Mouse (Mus musculus) gastrocnemius, adult 8-10 months (tissue): ENCODE measurements around the gene Fam206a. TPM values are rescaled to one million over a fixed set of nuclear protein-coding genes. Genes with fewer than 3 reads are reported as not detected.

Experiments
- DNase-seq, 2 experiments: peaks; one replicate each; pipeline ENCODE4 v3.0.0; 2022; ENCODE audit warnings: low spot score in 2 of 2
- total RNA-seq, 4 experiments: library from RNA; stranded (reverse); gene quantifications; 2 replicates each; pipeline ENCODE4 v1.2.4; 2022

Gene Fam206a
- total RNA-seq, result 1 to 10 TPM in 3 of 4 experiments, under 1 TPM in 1; 0.73 to 1.9 (median 1.3) TPM

DNA sequence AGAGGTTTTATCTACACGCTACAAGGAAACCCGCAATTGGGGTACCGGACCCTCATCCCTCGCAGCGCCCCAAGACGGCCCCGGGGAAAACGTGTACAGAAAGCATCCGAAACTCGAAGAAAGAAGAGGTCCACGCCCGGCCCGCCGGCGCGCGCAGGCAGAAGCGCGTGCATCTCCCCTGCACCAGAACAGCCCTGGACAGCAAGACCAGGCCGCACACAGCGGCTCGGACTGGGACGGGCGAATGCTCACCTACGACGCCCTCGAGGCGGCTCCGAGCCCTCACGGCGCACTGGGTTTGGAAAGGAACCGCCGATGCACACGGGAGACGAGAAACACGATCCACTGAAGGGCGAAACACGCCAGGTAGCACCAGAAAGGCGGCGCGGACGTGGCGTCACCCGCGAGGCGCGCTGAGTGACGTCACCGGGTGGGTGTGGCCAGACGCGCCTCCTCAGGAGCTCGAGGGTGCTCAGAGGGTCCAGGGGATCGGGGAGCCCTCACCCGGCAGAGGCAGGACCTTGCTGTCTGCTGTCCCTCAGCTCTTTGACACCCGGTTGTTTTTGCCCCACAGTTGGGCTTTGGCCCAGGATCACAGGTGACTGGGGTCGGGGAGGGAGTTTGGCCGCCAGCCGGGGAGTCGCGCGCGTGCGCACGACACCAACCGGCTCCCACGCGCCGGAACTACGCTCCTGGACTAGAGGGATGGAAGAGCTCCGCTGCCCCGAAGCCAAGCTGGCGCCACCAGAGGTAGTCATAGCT, at the start of gene Fam206a, which contains the start of gene Elp1:
Gene Fam206a (plus strand): TSS at position 439 of the 762 bp plus-strand sequence.
Gene Elp1 (minus strand): TSS at position 425 of the 762 bp plus-strand sequence.
- DNase-seq, result peak; percentile 89 to 90

DNA sequence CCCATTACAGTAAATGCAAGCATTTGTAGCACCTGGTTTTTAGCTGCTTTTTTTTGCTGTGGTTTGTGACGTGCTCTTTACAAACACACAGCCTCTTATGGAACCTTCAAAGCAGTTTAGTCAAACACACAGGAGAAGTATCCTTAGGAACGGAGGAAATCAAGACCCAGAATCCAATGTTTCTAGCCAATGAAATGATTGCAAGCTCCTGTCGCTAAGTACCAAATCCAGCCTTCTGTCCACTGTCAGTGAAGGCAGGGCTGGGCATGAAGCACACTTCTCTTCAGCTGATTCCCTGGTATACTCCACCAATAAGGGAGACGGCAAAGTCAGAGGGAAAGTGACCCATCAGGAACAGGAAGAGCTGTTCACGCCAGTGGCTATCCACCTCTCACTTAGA, 46.1 kb upstream of the Fam206a start:
- no peak for DNase-seq

DNA sequence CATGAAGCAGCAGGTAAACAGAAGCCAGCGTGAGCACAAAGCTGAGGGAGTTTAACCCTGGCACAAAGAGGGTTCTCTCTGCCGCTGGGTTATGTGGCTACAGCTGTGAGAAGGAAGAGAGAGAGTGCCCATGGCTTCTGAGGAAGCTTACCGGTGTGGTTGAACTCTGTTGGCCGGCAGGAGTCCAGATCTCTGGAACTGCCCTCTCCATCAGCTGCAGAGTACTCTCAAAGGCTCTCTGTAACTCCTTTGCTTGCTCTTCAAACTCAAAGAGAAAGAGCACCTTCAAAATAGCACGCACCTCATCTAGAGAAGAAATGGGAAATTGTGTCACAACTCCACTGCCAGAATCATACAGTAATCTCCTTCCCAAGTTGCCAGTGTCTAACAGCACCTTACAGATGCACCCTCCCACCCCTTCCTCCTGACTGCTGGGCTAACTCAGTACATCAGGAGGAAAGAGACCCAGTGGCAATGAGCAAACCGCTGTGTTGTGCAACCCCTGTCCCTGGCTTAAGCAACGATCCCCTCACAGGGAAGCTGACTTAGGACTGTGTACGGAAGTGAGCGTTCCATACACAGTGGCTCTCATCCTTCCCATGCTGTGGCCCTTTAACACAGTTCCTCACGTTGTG, 45.1 kb upstream of the Fam206a start:
- no peak for DNase-seq

DNA sequence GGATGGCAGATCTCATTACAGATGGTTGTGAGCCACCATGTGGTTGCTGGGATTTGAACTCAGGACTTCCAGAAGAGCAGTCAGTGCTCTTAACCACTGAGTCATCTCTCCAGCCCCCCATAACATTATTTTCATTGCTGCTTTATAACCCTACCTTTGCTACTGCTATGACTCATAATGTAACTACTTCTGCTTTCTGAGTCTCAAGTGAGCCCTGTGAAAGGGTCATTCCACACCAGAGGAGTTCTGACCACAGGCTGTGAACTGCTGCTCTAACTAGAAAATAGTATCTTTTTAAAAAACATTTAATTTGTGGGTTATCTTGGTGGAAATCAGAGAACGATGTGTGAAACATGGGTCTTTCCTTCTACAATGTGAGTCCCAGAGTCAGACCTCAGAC, 44.5 kb upstream of the Fam206a start:
- DNase-seq, result no peak

DNA sequence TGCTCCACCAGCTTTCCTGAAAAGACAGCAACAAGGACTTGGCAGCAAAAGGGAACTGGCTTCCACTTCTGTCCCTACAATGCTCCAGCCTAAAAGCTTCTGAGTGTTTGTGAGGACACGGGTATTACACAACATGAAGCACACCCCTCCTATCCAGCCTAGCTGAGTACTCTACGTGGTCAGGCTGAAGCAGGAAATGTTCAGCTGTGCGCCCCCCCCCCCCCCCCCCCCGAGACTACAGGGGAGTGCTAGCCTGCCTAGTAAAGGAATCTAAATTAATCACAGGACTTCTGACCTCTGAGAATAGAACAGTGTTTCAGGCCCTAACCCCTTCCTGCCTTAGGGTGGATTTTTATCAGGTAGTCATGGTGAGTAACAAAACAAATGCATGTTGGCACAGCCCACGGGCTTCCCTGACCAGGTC, 34.3 kb upstream of the Fam206a start:
- no peak for DNase-seq

DNA sequence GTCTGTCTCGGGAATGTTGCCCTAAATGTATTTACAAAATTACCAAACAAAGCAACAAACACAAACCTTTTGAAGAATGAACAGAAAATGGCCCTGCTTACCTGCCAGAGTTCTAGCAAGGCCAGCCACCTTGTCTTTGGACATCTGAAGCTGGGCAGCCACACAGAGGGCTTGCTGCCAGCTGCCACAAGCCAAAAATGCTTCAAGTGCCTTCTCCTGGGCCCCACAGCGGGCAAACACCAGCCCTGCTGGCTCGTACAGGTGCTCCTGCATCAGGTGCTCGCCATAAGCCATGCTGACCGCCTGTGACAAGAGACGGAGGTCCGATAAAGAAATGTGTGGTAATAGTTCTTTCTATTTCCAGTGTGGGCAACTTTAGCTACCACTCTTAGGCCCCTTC, 33.2 kb upstream of the Fam206a start:
- DNase-seq, result no peak

DNA sequence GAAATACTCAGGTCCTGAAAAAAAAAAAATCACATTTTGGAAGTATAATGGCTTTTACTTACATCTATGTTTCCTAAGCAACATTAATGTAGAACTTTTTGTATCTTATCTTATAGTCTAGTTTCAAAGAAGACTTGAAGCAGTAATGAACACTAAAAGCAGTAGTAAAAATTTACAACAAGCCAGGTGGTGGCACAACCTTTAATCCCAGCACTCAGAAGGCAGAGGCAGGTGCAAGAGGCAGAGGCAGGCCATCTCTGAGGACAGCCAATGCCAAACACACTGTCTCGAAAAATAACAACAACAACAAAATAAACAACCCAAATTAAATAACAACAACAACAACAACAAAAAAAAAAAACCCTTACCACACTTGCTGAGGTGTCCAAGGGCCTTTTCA, 31.1 kb upstream of the Fam206a start:
- DNase-seq, result no peak

DNA sequence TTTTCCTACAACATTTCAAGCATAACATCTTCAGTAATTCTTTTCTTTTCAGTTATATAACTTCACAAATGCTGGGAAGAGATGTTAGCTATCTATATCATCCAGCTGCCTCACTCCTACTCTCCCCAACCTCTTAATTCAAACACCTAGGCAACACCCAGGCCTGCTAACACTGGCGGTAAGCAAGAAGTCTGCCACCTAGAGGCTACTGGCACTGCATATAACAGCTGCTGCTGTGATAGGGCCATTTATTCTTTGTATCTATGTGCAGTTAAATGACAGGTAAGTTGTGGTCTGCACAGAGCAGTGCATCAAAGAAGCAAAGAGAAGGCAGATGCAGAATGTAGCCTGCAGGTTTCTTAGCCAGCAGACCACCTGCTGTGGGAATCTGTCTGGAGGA, 10.8 kb upstream of the Fam206a start:
- DNase-seq, result no peak

DNA sequence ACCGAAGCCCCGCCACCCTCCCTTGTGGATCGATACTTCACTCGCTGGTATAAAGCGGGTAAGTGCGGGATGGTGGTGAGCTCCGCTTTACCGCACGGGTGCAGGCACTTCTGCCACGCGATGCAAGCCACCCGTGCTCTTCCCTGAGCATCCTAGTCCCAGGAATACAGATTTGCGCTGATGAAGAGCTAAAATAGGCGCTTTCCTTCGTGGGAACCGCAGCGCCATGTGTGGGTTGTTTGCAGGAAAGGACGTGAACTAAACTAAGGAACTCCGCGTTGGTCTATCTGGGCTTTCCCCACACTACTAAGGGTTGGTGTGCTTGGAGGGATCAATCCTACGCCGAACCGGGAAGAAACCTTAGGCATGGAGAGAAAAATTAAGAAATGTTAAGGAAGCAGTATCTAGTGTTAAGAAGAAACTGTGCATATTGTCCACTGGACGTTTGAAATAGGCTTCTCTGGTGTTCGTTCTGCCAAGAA, 565 bp downstream of the Fam206a start:
- DNase-seq, result no peak

DNA sequence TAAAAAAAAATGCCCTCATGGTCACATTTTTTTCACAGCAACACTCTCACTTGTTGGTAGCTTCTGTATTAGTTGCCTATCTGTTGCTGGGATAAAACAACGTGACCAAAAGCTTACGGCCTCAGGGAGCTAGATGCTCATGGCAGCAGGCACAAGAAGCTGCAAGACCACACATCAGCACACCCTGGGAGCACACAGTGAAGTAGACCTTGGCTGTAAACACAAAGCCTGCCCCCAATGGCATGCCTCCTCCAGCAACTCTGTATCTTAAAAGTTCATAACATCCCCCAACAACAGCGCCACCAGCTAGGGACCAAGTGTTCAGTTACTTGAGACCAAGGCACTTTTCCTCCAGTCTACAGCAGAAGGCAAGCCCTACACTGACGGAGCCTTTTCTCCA, 6.9 kb downstream of the Fam206a start:
- no peak for DNase-seq

DNA sequence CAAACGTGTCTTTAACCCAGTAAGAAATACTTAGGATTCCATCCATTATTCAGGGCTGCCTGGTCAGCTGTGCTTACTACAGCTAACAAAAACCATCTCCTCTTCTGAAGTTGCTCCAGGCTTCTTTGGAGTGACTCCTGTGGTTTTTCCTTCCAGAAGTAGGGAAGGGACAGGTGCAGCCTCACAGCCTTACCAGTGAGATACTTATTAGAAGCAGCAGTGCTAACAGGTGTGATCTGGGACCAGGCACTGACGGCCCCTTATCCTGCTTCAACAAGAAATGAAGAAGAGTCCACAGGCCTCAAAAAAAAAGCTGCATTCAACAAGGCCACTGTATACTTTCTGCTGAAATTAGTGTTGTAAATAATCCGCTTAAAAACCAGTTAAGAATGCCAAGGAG, 9.5 kb downstream of the Fam206a start:
- DNase-seq, result no peak

DNA sequence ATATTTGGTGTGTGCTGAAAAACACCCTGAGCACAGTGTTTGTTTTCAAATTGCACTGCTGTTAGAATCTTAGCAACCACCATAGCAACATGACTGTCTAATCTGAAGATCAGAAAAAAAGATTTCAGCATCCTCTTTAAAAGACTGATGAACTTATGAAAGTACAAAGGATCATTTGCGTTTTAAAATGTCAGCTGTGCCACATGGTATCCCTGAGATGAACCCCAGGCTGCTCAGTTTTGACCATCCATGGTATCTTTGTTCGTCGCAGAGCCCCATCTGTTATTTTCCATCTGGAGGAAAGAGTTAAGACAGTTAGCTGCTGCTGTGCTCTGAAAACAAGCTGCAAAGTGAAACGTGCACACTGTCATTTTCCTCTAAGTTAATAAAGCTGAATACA, 10.0 kb downstream of the Fam206a start:
- DNase-seq, result no peak

DNA sequence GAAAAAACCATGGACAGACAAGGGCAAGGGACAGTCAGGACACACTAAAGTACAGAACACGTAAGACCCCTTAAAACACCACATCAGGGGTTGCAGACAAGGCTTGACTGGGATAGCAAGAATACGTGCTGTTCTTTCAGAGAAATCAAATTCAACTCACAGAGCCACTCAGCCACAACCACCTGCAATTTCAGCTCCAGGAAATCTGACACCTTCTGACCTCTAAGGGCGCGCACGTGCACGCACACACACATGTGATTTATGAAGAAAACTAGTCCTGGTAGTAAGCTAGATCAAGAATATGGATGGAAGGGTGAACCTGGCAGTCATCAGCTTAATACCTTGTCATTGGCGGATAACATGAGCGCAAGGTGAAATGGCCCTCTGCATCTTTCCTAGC, 13.0 kb downstream of the Fam206a start:
- DNase-seq, result no peak

DNA sequence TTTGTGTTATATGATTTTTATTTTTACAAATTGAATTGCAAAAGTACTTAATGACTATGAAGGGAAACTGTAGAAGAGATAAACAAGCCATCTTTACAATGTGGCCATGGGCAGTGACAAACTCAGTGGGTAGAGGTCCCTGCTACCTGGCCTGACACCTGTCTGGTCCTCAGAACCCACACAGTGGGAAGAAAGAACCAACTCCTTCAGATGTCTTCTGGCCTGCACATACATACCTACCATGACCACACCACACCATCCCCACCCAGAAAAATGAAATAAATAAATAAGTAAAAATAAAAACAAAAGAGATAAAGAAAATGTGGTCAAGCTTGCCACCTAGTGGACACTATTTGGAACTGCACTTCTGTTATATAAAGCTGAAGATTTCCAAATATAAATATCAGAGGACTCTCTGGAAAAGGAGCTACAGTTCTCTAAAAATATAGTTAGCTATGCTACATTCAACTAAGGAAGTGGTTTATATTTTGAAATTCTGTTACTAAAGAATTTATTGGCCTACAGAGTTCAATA, 17.9 kb downstream of the Fam206a start:
- DNase-seq, result no peak

DNA sequence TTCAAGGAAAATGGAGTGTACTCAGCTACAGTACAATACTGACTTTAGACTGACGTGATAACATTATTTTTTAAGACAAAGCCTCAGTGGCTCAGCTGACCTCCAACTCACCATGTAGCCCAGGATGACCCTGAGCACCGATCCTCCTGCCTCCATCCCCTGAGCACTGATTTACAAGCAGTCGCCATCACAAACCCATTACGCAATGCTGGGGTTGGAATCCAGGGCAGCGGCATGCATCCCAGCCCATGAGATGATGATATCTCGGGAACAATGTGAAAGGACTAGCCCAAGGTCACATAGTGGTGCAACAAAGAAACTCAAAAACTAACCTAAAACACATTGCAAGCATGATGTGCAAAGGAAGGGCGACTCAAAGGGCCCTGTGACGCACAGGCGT, 22.1 kb downstream of the Fam206a start:
- no peak for DNase-seq

DNA sequence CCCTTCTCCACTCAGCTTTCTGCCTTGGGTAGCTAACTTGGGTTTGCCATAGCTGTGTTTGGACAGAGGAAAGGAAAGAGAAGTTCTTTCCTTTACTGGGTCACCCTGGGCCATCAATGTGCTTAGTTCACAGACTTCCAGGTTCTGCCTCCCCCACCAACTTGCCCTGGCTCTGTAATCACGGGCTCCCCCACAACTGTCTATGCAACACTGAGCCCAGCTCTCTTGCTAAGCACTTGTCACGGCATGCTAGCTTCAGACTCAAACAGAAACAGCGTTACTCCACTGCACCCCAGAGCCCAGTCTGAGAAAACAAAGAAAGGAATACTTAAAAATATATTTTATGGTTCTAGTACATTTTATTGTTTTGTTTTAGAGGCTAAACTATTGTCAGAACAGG, 26.8 kb downstream of the Fam206a start:
- DNase-seq, result no peak

DNA sequence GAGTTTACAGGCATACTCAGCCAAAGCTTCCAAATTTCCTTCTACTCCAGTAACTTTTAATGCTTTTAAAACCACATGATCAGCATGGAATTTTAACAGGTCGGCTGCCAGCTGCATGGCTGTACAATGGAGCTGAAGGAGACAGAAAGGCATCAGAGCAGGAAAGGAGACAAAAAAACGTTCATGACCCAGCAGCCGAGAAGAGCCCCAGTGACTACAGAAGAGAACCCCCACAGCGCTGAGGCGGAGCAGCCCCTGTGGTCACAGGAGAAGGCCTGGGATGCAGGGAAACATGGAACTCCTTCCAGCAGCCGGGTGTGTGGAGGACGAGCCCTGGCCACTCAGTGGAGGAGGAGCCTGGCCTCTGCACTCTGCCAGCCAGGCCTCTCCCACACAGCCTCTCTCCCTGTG, 27.4 kb downstream of the Fam206a start:
- peak in 1 of 2 experiments; percentile 17 for DNase-seq

DNA sequence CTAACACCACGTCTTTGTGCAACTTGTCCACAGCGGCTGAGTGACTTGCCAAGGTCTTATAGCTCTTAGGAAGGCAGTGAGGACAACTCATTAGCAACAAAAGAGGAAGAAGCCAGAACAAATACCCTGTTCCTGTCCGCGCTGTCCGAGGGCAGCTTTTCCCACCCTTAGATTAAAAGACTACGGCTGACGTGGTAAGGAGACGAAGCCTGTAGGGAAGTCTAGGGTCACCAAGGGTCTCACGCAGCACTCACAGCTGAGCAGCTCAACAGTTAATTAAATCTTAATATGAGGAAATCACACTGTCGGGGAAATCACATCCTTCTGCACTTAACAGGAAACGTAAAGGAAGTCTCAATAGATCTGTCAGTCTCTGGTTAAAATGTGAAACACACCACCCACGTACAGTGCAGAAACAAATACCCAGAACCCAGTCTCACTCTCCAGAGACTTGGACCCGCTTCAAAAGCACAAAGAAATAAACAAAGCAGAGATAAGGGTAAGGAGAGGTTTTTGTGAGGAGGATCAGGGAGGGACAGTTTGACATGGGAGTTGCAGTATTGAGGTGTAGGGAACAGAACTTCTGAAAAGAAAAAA, 29.0 kb downstream of the Fam206a start:
- DNase-seq, result no peak

DNA sequence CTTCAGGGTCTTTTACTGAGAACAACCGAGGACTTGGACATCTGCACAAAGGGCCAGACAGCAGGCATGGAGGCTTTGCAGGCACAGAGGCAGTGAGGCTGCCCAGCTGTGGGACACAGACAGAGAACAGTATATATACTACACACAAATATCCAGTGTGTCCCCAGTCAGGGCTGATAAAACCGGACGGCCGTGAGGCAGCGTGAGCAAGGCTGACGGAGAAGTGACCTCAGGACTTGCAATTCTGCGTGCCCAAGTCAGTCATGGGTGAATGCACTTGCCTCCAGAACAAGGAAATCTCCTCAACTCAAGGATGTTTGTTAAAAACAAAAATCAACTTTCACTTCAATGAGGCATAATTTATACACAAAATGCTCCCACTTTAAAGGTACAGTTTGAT, 29.9 kb downstream of the Fam206a start:
- no peak for DNase-seq

DNA sequence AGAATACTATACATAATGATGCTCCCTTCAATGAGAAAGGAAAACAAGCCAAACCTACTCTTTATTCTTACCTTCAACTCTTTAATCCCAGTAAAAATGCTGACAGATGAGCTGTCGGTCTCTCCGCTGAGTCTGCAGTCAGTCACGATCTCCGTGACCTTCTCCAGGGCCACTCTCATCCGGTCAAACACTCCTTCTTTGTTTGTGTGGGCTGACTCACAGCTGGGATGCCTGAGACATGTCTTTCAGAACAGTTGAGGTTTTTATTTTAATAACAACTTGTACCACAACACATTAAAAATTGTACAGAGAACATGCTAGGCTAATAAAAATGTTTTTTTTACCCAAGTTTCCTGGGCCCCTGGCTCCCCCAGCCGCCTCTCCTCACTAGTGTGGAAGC, 35.5 kb downstream of the Fam206a start:
- no peak for DNase-seq

DNA sequence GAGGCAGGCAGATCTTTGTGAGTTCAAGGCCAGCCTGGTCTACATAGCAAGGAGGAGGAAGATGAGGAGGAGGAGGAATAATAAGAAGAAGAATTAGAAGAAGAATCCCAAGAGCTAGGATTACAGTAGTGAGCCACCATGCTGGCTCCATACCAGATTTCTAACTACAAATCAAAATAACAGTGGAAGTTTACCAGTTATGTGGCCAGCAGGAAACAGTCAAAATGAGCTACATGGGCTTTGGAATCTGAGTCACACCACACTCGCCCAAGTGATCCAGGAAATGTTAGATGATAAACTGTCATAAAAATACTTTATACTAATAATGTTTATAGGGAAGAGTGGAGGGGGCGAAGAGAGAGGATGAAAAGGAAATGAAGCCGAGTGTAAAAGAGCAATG, 38.2 kb downstream of the Fam206a start:
- DNase-seq, result no peak

DNA sequence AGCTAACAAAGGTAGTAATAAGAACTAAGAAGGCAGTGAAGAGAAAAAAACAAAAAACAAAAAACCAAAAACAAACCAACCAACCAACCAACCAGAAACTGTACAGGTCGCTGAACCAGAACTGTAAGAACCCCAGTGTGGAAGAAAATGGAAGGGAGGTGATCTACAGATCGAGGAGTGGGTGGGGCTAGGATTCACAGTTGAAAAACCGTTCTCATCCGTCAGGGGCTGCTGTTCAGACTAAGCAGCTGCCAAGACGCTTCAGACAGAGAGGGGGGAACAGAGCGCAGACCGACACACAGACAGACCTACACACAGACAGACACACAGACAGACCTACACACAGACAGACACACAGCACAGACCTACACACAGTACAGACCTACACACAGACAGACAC, 40.4 kb downstream of the Fam206a start:
- DNase-seq, result no peak
